Mouse (Mus musculus) lung, postnatal 10 days (tissue): Measurements from ENCODE around the gene Strc.
A peak's percentile ranks its signal among the peaks of the same experiment; 100 is the strongest.

Experiments used
- DNase-seq: peaks from one replicate; pipeline ENCODE4 v3.0.0; 2021

Strc gene

DNA sequence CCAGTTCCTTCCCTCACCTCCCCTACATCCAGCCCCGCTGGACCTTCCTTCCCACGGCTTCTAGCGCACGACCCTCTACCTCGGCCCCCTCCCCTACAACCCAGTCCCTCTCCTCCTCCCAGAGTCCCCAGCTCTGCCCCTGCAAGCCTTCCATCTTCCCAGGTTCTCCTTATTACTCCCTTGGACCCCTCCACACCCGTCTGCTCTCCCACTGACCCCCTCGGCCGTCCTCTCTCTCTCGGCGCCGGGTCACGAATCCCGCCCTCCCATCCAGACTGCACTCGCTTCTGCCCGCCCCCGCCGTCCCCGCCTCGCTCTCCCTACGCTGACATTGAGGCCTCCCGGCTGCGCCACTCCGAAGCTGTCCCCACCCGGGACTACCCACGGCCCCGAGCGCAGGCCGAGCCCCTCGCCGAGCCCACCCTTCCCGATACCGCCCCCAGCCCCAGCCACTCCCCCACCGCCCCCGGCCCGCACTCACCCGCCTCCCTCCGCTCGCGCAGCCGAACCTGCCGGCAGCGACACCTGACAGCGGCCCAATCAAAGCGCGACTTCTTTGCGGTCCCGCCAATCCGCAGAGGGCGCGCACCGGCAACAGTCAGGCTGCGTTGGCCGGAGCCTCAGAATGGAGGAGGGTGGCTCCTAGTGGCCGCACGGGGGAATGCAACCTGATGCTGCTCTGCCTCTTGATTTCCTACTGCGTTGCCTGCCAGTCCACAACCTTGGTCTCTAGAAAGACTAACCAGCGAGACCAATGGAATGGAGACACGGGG lies 32.0 kb downstream of the Strc start, which contains the start of gene Ppip5k1:
Ppip5k1 (minus strand) TSS at position 577 of the 773 bp plus-strand sequence.
- peak; percentile 98 for DNase-seq

DNA sequence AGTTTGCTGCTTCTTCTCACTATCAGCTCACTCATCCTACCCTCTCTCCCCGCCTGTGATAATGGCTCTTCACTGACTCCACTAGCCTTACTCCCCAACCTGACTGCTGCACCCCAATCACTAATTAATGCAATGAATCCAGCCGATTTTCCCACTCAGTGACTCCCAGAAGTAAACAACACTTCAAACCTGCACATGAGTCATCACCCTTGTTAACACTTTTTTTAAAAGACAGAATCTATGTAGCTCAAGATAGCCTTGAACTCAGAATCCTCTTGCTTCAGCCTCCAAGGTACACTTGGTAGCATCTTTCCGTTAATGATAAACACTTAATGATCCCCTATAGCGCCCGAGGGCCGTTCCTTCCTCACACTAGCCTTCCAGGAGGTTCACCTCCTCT lies 32.6 kb downstream of the Strc start:
- no peak for DNase-seq

DNA sequence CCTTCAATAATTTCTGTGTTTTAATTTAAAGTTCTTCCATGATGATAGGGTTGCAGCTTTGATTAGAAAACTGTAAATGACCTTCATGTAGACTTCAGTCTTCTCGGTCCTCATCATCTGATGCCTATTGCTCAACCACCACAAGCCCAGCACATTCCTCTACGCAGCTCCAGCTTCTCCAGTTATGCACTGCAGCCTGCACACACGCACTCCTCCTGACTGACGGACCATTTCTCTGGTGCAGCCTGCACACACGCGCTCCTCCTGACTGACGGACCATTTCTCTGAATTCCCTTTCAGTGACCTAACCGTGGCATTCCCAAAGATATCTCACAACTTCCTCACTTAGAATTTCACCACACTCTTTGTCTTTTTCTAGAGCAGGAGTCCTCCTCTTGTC lies 33.8 kb downstream of the Strc start:
- no peak for DNase-seq

DNA sequence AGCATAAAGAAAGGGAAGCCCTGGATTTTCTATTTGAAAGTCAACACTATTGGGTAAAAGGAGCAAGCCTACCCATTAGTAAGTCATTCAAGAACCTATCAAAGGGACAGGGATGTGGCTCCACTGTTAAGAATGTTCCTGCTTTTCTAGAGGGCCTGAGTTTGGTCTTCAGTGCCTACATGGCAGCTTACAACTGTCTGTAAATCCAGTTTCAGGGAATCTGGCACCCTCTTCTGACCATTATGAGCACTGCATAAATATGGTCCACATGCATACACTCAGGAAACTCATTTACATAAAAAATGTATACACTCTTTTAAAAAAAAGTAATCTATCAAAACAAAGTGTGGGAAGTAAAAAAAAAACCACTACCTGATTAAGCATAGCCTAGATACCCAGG lies 47.9 kb downstream of the Strc start:
- no peak for DNase-seq

DNA sequence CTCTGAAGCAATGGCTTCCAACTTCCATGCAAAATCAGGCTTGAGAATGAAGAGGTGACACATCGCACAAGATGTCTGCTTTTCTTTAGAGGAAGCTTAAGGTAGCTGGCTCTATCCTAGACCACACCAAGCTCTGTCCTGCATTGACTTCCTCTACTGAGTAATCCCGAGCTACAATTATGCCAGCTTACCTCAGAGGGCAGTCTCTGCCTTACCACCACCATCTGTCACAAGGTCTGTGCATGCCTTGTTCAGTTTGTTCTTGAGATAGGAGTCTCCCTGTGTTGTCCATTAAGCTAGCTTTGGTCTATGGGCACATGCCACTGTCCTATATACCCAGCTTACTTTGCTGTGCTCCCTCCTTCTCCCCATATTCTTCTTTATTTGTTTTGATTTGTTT lies 57.5 kb downstream of the Strc start:
- DNase-seq: no peak

DNA sequence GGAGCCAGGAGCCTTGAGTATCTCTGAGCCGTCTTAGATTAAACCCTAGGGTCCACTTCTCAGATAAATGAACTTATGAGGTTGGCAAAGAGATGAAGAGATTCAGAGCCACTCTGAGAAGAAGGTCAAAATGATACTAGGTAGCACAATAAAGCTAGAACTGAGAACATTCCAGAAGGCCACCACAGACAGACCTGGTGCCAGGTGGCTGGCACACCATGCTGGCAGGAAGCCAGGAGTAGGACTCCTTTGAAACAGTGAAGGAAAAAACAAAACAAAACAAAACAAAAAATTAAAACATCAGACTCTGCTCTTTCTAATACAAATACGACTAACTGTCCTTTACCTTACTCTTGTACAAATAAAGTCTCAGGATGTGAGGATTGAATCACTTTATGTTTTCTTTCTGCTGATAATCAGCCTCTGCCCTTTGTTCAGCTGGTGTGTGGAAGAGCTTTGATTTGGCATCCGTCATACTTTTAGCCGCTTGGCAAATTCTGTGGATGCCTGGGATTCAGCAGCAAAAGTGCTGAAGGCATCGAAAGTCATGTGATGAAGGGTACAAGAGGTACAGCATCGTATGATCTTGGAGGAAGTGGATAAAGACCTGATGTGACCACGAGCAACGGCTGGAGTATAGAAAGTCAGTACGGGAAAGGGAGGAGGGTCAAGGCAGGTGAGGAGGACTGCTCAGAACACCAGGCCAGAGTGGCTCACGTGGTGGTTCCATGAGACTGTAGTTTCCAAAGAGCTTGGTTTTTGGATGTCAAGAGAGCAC lies 63.1 kb downstream of the Strc start:
- DNase-seq: no peak

DNA sequence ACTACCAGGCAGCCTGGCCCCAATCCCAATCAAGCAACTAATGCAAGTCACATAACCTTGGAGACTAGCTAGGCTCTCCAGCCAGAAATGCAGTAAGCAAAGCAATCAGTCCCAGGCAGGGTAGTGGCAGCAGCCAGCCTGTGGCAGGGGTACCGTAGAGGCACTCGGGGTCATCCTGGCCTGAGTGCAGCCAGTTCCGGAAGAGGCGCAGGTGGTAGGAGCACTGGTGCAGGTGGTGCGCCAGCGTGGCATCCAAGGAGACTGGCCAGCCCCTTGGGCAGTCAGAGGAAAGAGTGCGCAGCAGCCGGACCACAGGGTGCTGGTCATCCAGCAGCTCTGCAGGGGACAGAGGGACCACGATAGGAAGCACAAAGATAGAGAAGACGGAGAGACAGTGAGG lies 63.9 kb downstream of the Strc start:
- no peak for DNase-seq

DNA sequence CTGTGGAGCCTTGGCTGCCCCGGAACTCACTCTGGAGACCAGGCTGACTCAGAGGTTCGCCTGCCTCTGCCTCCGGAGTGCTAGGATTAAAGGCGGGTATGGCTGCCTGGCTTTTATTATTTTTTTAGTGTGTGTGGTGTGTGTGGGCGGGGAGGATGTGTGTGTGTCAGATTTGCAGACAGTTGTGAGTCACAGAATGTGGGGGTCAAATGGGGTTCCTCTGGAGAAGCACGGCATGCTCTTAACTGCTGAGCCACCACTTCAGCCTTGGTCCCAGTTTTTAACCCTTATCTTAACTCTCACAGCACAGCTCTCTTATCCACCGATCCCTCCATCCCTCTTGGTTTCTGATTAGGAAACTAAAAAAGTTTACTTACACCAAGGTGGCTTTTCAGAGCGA lies 70.7 kb downstream of the Strc start:
- DNase-seq: no peak
